Mouse (Mus musculus): Measurements from ENCODE around the gene Gtf3c5. TPM values are rescaled to one million over a fixed set of nuclear protein-coding genes. Genes with fewer than 3 reads are reported as not detected.

Gtf3c5 gene
- 25.9 and 31.5 TPM in 2 replicates for total RNA-seq (2014; fragmentation: Nextera tagmentation)
- total RNA-seq (2017), result 12.6 and 16.5 TPM in 2 replicates

DNA sequence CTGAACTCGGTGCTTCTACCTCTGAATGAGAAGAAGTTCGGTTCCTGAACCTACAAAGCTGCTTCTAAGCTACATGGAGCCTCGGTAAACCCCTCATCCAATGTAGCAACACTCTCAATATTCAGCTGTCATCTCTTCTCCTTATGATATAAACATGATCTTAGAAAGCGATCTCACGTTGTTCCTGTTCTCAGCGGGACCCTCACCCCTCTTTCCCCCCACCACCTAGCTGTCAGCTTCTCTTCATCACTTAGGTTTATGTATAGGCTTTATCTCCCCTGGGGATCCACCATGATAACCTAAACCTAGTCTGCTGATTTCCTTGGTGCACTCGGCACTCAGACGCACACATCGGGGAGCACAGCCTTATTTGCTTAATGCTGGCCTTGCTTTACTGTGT is at the start of gene Gtf3c5:
Gene Gtf3c5, minus strand, starts transcription at position 101 of the 400 bp plus-strand sequence.
- no peak for ATAC-seq (replicated peaks; ENCODE audit: poor library complexity, severe bottlenecking)

DNA sequence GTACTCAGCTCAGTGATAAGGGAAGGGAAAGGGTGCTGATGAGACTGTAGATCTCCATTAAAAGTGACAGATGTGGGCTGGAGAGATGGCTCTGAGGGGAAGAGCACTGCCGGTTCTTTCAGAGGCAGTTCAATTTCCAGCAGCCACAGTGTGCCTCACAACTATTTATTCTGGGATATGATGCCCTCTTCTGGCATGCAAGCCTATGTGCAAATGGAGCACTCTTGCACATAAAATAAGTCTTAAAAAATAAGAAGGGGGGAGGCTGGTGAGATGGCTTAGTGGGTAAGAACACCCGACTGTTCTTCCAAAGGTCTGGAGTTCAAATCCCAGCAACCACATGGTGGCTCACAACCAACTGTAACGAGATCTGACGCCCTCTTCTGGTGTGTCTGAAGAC is 49.6 kb upstream of the Gtf3c5 start:
- ATAC-seq (replicated peaks; ENCODE audit: poor library complexity, severe bottlenecking), result no peak

DNA sequence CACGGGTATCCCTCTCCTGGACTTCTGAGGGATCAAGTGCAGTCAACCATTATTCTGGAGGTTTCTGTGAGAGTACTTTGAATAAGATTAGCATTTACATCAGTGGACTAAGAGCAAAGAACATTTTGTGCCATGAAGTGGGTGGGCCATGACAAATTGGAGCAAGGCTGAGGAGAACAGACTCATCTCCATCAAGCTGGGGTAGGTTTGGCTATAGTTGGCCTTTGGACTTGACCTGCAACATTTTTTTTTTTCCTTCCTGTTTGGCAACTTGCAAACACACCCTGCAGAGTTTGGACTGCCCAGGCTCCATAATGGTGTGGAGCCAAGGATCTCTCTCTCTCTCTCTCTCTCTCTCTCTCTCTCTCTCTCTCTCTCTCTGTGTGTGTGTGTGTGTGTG is 49.1 kb upstream of the Gtf3c5 start:
- no peak for ATAC-seq (replicated peaks; ENCODE audit: poor library complexity, severe bottlenecking)

GRCm38 (mm10) chr2:28629911-28630381 is 46.4 kb upstream of the Gtf3c5 start:
- ATAC-seq (replicated peaks; ENCODE audit: poor library complexity, severe bottlenecking), result no peak

- no peak for ATAC-seq (replicated peaks; ENCODE audit: poor library complexity, severe bottlenecking)
Measured at GRCm38 (mm10) chr2:28628053-28628452, 44.5 kb upstream of the Gtf3c5 start.

- no peak for ATAC-seq (replicated peaks; ENCODE audit: poor library complexity, severe bottlenecking)
Measured at GRCm38 (mm10) chr2:28626038-28626437, 42.5 kb upstream of the Gtf3c5 start.

GRCm38 (mm10) chr2:28624870-28625269 is 41.3 kb upstream of the Gtf3c5 start:
- no peak for ATAC-seq (replicated peaks; ENCODE audit: poor library complexity, severe bottlenecking)

GRCm38 (mm10) chr2:28622521-28623124 is 39.1 kb upstream of the Gtf3c5 start:
- ATAC-seq (replicated peaks; ENCODE audit: poor library complexity, severe bottlenecking), result no peak

GRCm38 (mm10) chr2:28621664-28622171 is 38.2 kb upstream of the Gtf3c5 start, which contains the start of gene Gfi1b:
Gene Gfi1b (minus strand): TSS chr2:28621982.
- ATAC-seq (replicated peaks; ENCODE audit: poor library complexity, severe bottlenecking), result peak; percentile 66

DNA sequence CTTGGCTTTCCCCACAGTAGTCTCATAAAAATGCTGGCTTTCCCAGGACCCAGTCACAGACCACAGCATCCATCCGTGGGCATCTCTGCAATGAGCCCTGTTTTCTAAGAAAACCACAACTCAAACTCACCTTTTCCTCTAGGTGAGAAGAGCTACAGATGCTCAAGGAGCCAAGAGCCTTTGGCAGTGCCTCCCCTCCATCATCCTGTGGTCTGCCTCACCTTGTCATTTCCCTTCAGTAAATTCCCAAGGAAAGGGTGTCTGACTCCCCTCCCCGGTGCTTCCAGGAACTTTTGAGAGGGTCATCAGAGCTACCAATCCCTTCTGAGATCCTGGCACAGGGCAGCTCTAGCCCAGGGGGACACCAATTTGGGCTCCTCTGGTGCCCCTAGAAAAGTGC is 37.6 kb upstream of the Gtf3c5 start:
- no peak for ATAC-seq (replicated peaks; ENCODE audit: poor library complexity, severe bottlenecking)

DNA sequence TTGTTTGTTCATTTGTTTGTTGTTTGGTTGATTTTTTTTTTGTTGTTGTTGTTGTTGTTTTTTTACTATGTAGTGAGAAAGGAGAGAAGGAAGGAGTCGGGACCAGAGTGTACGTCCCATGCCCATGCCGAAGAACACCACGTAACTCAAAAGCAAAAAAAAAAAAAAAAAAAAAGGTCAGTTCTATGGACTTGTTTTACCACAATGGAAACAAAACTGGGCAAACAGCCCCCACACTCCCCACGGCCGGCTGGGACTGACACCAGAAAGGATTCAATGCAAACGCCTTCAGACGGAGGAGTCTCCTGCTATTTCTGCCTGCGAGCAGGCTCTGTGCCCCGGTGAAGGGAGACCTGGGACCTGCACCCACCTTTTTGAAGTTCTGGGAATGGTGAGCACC is 37.0 kb upstream of the Gtf3c5 start:
- ATAC-seq (replicated peaks; ENCODE audit: poor library complexity, severe bottlenecking), result no peak

DNA sequence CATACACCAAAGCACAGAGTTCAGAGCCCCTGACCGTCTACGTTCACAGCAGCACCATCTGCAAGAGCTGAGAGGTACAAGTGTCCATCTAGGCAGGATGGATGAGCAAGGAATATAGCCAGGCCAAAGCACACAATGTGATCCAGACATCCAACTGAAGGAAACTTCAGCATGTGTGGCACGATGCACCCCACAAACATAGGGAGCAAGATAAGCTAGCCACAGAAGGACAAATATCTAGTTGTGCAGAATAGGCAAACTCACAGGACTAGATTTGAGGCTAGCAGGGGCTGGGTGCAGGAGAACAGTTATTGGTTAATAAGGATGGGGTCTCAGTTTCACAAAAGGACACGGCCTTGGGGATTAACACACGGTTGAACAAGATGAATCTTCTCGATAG is 35.8 kb upstream of the Gtf3c5 start:
- ATAC-seq (replicated peaks; ENCODE audit: poor library complexity, severe bottlenecking), result no peak

DNA sequence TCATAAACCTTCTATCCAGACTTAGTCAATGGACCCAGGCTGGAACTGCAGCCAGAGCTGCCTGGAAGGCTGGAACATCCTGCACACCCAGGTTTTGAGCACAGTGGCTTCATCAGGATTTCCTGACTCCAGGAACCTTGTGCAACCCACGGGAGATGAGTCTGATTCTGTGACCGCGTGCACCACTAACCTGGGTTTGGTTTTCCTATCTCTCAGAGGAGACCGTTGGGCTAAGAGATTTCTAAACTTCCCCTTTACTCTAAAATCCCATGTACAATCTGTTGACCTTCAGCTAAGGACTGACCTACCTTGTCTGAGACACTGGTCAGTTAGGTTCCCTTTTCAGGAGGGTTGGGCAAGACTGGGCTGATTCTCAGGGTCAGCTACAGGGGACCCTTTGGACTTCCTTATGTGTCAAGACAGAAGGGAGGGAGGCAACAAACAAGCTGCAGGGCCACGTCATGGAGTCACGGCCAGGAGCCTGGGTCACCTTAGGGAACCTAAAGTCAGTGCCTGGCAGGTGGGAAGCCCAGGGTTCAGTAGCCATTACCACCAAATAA is 35.3 kb upstream of the Gtf3c5 start:
- ATAC-seq (replicated peaks; ENCODE audit: poor library complexity, severe bottlenecking), result peak; percentile 67

DNA sequence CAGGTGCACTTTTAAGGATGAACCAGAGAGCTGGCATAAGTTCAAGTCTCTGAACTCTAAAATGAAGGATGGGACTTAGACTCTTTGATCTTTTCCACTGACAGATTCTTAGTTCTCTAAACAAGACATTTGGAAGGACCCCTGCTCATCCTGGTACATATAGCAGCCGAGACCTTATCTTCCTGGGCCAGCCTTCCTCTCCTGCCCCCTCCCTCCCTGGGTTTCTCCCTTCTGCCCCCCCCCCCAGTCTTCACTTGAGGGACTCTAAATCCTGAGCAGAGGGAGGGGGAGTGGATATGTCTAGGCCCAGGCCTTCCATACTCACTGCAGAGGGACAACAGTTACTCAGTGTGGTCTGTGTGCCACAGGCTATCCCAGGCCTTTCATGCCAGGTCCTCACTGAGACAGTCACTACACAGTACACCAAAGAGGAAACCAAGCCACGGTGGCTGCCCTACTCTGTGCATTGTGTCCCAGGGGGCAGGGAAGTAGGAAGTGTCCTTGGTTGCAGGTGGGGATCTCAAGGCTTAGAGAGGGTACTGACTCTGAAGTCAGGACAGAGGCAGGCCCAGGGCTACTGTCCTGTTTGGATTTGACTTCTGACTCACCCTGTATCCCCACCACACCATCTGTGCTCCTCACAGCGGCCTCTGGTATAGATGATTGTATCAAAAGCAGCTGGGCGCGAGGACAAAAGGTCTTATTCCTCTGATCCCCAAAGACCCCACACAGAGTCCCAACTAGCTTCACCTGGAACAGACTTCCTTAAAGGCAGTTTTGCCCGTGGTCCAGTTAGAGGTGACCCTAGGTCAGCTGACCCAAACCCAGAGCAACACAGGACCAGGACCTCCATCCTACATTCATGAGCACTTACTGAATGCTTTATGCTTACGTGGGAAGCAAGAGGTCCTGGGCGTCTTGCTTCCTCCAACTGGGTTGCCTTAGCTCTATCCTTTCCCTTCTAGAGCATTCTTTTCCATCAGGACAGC is 34.2 kb upstream of the Gtf3c5 start:
- no peak for ATAC-seq (replicated peaks; ENCODE audit: poor library complexity, severe bottlenecking)

DNA sequence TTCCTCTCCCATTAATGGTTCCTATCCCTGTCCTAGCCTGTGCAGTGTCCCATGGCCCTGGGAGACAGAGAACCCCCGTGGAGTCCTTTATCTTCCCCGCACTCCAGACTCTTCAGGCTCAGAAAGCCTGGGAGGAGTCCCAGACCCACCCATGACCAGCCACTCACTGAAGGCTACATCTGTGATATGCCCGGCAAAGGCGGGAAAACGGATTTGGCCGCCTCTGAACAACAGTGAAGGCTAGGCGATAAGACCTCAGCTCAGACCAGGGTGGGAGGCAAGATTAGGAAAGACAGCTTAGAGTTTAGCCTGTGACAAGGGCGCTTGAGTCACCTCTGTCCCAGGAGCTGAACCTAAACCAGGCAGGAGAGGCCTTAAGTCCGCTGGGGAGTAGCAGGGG is 33.3 kb upstream of the Gtf3c5 start:
- ATAC-seq (replicated peaks; ENCODE audit: poor library complexity, severe bottlenecking), result no peak

GRCm38 (mm10) chr2:28616358-28616757 is 32.8 kb upstream of the Gtf3c5 start:
- ATAC-seq (replicated peaks; ENCODE audit: poor library complexity, severe bottlenecking), result 0 out of 2 replicates have a peak, but pooled peaks have one; percentile 23

DNA sequence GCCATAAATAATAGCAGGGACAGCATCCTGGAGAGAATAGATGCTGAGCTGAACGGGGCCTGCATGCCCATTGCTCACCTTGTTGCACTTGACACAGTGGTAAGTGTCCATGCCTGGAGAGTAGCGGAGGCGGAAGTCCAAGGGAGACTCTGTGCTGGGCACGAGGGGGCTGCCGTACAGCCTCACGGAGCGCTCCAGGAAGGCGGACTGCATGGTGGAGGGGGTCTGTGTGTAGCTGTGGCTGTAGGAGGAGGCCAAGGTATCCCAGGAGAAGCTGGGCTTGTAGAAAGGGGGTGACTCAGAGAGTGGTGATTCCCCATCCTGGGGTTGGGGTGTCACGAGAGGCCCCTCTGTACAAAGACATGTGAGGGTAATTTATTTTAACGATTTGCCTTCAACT is 30.0 kb upstream of the Gtf3c5 start:
- ATAC-seq (replicated peaks; ENCODE audit: poor library complexity, severe bottlenecking), result no peak

GRCm38 (mm10) chr2:28612436-28613063 is 29.0 kb upstream of the Gtf3c5 start:
- ATAC-seq (replicated peaks; ENCODE audit: poor library complexity, severe bottlenecking), result no peak

DNA sequence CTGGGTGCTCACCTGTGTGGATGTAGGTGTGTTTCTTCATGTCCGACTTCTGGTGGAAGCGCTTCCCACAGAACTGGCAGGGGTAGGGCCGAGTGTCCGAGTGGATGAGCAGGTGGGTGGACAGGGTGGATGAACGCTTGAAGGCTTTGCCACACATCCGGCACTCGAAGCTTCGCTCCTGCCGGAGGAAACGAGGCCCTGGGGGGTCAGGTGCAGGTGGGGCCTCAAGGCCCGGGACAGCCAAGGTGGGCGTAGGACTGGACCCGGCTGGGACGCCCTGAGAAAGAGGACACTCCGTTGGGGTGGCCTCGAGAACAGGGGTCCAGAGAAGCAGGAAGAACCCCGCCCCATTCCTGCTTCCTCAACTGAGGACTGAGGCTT is 27.8 kb upstream of the Gtf3c5 start:
- no peak for ATAC-seq (replicated peaks; ENCODE audit: poor library complexity, severe bottlenecking)

- ATAC-seq (replicated peaks; ENCODE audit: poor library complexity, severe bottlenecking), result no peak
Measured at GRCm38 (mm10) chr2:28610716-28611406, 27.3 kb upstream of the Gtf3c5 start.
